Mouse (Mus musculus): Measurements from ENCODE around the gene Boc.

Boc gene

DNA sequence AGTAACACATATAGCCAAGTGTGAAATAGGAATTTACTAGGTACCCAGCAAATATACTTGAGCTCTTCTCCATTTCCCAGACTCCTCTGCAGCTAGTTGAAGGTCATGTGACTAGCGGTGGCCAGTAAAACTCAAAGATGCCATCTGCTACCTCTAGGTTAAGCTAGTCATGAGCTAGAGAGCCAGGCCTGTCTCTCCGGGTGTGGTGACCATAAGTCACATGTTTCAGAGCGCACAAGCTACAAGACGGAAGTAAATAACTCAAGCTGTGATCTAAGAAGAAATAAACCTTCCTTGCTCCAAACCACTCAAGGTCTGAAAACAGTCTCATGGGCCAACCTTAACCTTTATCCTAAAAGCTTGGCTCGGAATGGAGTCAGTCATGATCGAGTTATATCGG is 29.7 kb downstream of the Boc start:
- DNase-seq (ENCODE audit: low spot score in 2 of 2): no peak

DNA sequence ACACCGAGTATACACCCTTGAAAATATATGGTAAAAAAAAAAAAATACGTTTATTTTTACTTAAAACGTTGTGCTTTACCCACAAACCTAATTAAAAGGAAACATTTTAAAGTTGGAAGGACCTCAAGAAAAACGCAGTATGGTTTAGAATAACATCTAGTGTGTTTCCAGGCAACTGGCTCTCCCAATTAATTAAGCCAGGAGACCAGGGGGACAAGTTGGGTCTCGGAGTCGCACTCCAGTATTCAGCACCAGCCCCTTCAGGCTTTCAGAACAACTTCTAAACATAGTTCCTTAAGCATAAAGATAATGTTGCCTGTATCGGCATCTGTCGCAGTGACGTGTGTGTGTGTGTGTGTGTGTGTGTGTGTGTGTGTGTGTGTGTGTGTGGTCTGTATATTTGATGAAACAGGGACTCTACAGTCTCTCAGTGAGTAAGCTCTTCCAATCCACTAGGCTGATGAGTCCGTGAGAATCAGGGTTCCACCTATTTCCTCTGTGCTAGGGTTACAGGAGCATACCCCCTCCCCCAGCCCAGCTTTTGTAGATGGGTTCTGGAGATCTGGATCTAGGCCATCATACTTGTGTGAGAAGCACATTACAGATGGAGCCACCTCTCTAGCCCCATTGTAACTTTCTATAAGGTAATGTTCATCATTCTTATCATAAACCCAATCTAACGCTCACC is 31.3 kb downstream of the Boc start:
- DNase-seq (ENCODE audit: low spot score in 2 of 2): no peak

DNA sequence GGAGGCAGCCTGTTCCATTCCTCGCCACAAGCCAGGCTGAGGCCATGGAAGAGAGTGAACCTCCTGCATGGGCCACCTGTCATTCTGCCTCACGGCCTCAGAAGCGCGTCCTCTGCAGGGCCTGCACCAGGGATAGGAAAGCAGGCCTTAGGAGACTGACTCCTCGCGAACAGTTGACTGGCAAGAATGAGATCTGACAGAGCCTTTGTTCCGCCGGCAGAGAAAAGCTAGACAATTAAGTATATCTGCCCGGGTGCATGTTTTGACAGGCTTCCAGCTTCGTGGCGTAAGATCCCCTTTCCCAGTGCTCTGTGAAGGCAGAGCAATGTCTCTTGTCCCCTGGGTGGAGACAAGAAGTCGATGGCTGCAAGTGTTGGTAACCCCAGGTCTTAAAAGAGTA is 32.0 kb downstream of the Boc start:
- DNase-seq (ENCODE audit: low spot score in 2 of 2): no peak

DNA sequence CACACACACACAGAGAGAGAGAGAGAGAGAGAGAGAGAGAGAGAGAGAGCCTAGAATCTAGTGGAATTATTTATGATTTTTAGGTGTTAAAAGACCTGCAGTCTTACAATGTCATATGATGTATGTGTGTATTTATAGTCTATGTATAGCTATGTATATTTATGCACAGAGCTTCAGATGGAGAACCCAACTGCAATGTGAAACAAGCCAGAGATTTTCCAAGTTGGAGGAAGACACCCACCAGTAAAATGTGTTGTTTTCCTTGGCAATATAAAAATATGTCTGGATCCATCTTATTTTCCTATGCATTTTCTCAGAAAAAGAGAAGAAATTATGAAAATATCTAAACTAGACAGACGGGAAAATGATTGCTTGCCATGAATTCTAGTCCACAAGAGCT is 32.7 kb downstream of the Boc start:
- no peak for DNase-seq (ENCODE audit: low spot score in 2 of 2)

DNA sequence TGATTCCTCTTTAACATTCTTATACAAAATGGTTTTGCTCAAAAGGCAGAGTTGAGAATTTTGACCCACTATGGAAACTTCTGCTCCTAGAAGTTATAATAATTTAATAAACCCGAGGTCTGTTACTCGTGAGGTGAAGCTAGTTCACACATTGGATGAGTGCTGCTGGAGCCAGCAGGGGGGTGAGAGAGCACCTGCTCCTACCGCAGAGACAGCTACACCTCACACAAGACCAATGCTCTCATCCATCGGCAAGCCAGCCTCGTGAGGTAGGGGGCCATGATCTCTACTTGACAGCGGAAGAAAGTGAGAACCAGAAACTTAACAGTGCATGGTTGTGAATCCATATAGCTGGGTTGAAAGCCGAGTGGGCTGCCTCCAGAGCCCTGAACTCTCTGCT is 35.1 kb downstream of the Boc start:
- DNase-seq (ENCODE audit: low spot score in 2 of 2): no peak

DNA sequence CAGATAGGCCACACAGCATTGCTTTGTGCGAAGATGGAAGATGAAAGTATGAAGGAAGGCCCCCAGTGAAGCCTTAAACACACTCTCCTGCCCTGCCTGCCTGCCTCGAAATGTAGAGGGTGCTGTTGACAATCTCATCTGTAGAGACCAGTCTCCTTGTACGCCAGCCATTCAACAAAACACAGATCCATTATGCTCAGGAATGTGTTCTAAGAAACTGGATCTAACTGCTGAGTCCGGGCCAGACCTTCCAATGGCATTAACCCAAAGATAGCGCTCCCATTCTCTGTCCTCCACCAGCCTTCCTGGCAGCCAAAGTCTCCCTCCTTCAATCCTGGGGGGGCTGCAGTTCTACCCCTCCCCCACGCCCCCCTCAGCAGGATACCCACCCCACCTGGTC is 42.2 kb downstream of the Boc start:
- no peak for DNase-seq (ENCODE audit: low spot score in 2 of 2)

DNA sequence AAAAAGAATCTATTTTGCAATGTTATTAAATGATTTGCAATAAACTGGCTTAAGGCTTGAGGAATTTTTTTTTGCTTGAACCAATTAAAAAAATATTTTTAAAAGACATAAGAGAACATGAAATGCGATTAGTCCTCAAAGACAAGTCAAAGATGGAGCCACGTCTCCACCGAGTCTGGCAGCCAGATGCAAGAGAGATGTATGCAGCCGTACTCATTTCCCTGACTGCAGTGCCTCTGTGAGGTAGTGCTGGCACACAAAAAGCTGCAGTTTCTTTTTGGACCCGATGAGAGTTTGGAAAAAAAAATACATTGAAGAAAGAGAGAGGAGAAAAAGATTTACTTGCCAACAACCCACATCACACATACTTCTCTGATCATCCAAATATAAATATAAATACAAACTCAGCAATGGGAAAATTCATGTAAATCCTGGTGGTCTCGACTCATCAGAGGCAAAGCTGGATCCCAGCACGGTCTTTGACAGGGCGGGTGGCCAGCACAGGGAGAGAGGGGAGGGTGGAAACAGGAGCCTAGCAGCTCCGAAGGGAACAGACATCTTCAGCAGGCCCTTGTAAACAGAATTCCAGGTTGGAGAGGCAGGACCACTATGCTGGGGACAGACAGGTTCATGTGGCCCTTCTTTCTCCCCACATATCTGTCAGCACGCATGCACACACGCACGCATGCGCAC is 48.0 kb downstream of the Boc start:
- DNase-seq (ENCODE audit: low spot score in 2 of 2): no peak

DNA sequence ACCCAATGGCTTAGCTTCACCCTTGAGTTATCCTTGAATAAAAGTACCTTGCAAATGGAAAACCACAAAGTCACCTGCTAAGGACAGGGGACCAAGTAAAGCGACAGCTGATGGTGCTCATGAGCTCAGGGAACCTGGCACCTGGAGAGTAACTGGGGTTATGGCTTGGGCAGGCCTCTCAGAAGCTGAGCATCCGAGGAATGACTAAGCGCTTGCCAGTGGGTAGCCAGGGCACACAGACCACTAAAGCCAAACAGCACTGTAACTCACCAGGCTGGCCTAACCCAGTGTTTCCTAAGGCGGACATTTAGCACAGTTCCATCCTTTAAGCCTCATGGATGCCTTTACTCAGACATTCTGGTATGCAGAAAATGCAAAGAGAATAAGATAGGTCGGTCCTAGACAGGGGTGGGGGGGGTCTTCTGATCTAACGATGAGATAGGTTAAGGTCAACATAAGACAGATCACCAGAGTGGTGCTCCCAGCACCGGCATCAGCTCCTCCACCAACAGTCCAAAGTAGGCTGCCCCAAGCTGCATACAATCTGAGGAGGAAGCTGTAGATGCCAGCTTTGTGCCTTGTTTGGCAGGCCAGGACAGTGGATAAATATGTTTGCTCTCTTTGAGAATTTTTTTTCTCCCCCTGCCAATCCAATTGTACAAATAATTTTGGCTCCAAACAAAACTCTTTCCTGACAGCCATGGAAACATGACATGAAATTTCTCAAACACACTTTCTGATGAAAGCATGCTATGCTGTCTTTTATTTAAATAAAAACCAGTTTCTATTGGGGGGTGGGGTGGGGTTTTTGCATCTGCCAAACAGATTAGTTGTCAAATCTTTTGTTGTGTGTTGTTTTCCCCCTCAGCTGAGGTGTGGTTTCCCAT is 49.0 kb downstream of the Boc start:
- no peak for DNase-seq (ENCODE audit: low spot score in 2 of 2)

DNA sequence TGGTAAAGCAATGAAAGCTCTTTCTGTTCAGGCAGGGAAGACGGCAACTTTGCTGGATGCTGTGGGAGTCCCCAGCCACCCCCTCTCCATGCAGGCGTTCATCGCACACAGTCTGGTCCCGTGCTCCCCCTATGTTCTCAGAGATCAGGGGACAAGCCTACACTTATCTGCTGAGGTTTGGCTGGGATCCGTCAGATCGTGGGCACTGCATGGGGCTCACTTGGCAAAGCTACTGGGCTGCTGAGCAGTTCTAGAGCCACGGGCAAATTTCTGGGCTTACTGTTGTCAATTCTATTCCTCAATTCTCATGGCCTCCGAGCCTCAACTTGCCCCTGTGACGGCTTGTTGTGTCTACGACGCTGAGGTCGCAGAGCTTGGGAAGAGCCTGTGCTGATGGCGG is 49.9 kb downstream of the Boc start:
- no peak for DNase-seq (ENCODE audit: low spot score in 2 of 2)

DNA sequence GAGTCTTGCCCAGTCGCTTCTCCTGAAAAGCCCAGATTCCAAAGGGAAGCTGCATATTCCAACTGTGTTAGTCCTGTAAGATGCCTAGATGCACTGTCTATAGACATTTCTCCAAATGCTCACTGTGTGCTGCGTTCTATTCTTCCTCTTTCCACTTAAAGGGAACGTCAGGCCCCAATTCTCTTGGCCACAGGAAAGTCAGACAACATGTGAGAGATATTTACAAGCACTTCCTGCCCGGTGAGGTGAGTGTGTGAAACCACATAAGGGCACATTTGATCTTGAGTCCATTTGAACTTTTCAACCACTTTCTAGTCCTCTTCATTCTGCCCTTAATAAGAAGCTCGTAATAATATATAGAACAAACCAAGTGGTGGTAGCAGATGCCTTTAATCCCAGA is 50.7 kb downstream of the Boc start:
- DNase-seq (ENCODE audit: low spot score in 2 of 2): no peak

DNA sequence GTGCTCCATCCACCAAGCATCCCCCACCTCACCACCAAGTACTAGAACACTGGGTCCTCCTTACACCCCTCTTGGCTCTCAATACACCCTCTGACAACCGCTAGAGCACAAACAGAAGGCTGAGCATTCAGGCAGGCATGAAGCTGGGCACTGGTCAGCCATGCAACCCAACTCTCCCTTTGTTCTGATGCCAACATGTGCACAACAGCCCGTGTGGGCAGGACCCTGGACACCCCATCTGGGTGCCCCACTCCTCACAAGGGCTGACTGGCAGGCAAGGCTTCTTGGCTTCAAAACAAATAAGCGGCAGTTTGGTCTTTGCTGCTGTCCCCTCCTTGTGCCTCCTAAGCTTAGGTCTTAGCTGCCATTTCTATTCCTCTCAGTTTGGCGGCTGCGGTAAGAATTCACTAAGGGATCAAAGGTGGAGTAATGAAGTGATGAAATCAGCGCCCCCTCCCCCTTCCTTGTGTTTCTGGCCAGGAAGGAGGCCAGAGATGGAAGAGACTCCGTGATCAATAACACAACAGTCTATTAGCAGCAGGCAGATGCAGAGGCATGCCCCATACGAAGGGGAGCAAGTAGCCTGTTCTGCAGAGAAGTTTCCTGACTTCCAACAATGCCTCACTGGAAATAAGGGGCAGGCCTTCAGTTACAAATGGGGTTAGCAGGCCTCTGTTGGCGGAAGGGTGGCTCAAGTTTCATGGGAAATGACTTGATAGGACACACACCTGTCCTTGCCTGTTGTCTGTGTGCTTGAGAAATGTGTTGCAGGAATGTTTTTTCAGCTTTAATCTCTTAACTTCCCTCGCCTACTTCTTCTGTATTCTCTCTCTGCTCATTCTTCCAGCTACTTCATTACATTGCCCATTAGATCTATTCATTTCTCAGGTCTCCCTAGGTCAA is 51.4 kb downstream of the Boc start:
- no peak for DNase-seq (ENCODE audit: low spot score in 2 of 2)

DNA sequence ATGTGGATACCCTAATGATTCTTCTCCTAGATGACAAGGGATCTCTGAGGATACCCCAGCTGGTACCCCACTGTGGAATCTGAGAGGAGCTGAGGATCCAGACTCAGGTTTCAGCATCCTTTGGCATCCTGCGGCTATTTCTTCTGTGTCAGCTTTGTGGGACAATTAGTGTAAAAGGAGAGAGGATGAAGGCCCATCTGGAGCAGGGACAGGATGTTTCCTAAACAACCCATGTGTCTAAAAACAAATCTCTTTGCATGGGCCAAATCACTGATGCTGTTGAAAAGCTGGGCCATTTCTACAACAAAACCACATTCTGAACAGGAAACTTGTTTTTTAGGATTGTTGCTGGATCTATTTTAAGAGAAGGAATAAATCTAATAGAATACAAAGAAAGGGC is 53.5 kb downstream of the Boc start:
- DNase-seq (ENCODE audit: low spot score in 2 of 2): no peak

DNA sequence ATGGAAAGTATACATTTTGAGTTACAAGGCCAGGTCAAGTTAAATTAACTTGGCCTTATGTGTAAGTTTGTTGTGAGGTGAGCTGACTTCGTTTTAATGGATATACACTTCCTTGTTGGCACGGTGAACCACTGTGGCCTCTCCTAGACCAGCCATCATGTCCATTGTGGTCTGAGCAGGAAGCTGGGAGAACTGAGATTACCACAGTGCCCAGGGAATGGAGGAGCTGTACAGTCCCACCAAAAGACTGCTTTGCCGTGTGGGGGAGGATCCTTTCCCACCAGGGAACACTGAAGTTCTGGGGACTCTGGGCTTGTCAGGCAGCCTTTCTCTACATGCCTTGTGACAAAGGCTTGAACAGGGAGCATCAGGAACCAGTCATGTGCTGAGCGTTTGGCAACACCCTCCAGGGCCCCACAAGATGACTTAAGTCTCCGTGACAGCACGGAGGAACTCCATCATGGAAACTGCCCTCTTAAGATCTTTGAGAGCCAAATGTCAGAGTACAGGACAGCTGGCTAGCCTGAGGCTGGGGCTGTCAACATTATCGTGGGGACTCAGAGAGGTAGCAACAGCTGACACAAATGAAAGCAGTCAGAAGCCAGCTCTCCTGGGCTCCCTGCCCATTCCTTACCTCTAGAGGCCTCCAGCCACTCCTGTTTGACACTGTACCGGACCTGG is 55.7 kb downstream of the Boc start:
- DNase-seq (ENCODE audit: low spot score in 2 of 2): no peak

DNA sequence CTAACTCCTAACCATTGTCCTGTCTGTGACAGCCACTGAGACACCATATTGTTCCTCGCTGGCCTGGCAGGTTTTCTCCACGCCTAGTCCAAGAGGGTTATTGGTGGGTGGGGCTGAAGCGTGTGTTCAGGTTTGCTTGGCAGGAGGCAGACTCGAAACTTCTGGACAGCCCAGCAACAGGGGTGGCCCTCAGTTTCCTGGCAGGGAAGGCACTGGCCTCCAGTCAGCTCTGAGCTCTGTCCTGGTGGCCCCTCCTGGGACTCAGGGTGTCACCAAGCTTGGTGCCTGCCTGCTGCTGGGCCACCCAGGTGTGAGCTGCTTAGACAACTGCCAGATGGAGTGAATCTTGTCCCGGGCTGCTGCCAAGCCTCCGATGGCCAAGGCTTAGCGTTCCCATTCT is 56.4 kb downstream of the Boc start:
- DNase-seq (ENCODE audit: low spot score in 2 of 2): no peak

DNA sequence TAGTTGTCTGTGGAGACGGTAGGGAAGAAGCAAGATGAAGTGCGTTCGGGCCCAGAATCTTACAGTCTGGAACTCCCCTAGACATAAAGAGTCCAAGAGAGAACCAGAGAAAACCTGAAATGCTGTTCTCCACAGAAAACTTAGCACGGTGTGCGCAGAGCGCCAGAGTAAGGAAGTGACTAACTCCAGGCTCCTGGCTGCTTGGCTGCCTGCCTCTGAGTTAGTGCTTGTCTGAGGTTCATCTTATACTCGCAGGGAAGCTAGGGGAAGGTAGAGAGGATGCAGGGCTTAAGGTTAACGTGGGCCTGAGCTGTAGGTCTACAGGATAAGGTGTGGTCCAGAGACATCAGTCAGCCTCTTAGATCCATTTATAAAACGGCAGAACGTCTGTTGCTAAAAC is 56.9 kb downstream of the Boc start:
- no peak for DNase-seq (ENCODE audit: low spot score in 2 of 2)

DNA sequence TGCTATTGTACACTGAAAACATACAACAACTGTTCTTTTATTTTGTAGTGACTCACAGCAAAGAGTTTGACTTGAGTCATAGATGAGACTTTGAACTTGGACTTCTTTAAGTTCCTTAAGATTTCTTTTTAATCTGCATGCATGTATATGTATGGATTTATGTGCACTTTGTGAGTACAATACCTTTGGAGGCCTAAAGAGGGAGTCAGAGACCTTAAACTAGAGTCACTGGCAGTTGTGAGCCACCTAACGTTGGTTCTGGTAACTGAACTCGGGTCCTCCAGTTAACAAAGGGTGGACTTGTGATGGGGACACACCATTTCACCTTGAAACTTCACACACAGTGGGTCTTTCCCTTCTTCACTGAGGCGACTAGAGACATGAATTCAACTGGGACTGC is 60.2 kb downstream of the Boc start:
- DNase-seq (ENCODE audit: low spot score in 2 of 2): no peak

DNA sequence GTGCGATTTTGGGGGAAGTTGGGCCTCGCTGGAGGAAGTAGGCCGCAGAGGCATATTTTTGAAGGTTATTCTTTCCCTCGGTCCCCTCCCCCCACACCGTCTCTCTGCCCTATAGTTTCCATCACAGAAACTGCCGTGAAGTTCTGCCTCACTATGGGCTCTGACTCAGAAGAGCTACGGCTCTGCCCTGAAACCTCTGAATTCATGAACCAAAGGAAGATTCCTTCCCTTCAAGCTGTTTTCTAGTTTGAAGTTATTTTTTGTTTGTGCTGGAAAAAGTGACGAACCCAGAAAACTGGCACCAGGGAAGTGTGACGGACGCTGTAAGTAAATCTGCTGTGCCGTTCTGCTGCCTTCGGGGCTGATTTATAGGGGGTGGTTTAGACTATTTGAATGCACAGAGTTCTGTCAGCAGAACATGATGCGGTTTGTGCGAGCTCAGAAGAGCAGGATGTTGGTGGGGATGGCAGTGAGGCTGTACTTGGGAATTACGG is 61.7 kb downstream of the Boc start:
- DNase-seq (ENCODE audit: low spot score in 2 of 2): no peak

DNA sequence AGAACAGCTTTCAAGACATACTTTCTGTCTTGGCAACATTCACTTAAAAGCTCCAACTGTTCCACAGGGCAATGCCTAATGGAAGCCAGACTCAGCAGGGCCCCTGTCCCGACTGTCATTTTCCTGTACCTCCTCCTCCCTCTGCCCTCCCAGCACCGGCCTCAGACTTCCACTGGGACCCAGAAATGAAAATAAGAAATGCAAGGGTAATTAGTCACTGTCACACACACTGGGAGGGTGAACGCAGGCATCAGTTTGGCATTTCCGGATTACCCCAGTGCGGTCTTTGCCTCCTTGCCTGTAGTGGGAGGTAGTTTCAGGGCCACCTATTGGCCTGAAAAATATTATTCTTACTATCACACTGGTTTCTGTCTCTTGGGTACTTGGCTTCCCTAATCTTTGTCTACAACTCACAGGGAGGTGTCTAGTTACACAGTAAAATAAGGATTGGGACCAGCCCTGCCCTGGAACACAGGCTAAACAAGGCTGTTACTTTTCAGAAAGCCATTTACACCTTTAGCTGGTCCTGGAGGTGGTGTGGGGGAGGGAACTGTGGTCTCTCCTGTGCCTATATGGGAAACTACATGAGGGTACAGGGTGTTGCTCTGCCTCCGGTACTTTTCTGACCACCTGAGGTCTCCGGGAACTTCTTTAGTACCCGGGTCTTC is 64.1 kb downstream of the Boc start:
- DNase-seq (ENCODE audit: low spot score in 2 of 2): no peak

DNA sequence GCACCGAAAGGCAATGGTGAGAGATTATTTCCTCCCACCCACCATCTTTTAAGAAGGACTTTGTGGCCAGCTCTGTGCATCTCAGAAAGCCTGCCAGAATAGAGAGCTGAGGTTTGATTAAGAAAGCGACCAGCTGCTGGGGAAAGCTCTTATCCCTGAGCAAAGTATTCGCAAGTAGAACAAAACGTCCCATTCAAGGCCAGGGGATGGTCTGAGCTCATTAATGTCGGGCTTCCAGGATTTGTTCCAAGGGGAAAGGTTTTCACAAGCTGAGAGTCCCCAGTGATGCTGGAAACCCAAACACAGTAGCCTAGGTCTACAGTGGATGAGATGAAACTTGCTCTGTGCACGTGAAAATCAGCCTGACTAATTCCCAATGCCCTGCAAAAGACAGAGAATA is 64.8 kb downstream of the Boc start:
- DNase-seq (ENCODE audit: low spot score in 2 of 2): no peak

DNA sequence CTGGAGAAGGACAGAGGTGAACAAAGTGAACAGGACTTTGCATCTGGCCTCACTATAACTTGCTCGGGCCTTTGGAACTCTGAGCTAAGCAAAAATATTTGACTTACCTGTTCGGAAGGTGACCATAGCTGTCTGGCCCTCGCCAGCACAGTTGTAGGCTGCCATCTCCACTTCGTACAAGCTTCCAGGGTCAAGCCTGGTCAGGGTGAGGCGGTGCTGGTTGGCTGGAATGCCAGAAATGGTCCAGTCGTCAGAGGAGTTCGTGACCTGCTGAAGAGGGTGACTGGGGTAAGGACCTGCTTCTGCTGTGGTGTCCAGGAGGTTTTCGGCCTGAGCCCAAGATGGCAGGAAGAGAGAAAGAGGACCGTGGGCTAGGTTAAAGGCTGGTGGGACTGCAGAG is 66.0 kb downstream of the Boc start:
- DNase-seq (ENCODE audit: low spot score in 2 of 2): no peak

DNA sequence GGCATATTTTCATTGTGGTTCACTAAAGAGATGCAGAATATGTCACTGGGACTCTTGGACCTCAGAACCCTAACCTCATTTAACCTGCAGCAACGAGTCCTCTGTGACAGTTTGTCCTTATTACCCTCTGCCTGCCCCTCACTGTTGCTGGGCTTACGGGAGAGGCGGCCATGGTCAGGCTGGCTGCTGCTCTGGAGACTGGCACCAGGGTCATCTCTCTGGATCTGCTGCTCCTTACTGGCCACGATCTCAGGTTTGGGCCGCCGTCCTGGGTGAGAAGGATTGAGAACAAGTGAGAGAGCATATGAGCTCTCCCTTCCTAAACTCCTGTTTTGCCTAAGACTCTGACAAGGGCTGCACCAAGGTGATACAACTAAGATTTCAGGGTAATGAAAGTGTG is 66.5 kb downstream of the Boc start:
- no peak for DNase-seq (ENCODE audit: low spot score in 2 of 2)
